Mouse (Mus musculus) neural tube, embryonic 11.5 days (tissue): ENCODE measurements around the gene Trim15. TPM values are rescaled to one million over a fixed set of nuclear protein-coding genes. Genes with fewer than 3 reads are reported as not detected.
"Not testable (repeated sequence)": the region's sequence is repeated elsewhere in the genome, so short reads cannot be mapped to it uniquely, and the experiment has no call there.

Experiments
- ATAC-seq: fragments of 200-750 bp; cut with Nextera tagmentation; 2 replicates; pipeline ENCODE4 v1.8.0; 2017; ENCODE audit warnings: moderate number of reproducible peaks, mild to moderate bottlenecking, moderate TSS enrichment, moderate library complexity; ENCODE audit not compliant: insufficient read depth, low FRiP score, low TSS enrichment
- DNase-seq: peaks from one replicate; pipeline ENCODE4 v3.0.0-alpha.2; 2015; ENCODE audit warnings: low spot score
- H3K27ac ChIP-seq: fragments of 300-500 bp; sonication (generic); 2 replicates; pipeline ENCODE4 v1.5.1; 2014; ENCODE audit warnings: low read depth, mild to moderate bottlenecking, low read length
- H3K27me3 ChIP-seq: fragments of 300-500 bp; sonication (generic); 2 replicates; pipeline ENCODE4 v1.6.1; 2014; ENCODE audit warnings: mild to moderate bottlenecking, low read length, mixed read lengths; ENCODE audit not compliant: control insufficient read depth, insufficient read depth
- H3K36me3 ChIP-seq: fragments of 300-500 bp; sonication (generic); 2 replicates; pipeline ENCODE4 v1.6.1; 2014; ENCODE audit warnings: mild to moderate bottlenecking, low read length, moderate library complexity, mixed read lengths; ENCODE audit not compliant: control insufficient read depth, insufficient read depth
- H3K4me1 ChIP-seq: fragments of 300-500 bp; sonication (generic); 2 replicates; pipeline ENCODE4 v1.6.1; 2014; ENCODE audit warnings: low read length, mixed read lengths; ENCODE audit not compliant: control insufficient read depth, insufficient read depth
- H3K4me2 ChIP-seq: fragments of 300-500 bp; sonication (generic); 2 replicates; pipeline ENCODE4 v1.6.1; 2014; ENCODE audit warnings: low read depth, mild to moderate bottlenecking, moderate library complexity
- H3K4me3 ChIP-seq: fragments of 300-500 bp; sonication (generic); 2 replicates; pipeline ENCODE4 v1.5.1; 2014; ENCODE audit warnings: low read depth, low read length
- H3K9ac ChIP-seq: fragments of 300-500 bp; sonication (generic); 2 replicates; pipeline ENCODE4 v1.6.1; 2014; ENCODE audit warnings: mild to moderate bottlenecking, low read length
- H3K9me3 ChIP-seq: fragments of 300-500 bp; sonication (generic); 2 replicates; pipeline ENCODE4 v1.6.1; 2016; ENCODE audit warnings: low read length; ENCODE audit not compliant: control insufficient read depth
- WGBS: fragments of 180-500 bp; shearing (Covaris S2); extraction: QIAGEN DNeasy Blood & Tissue Kit; methylation state at CpG from one replicate; pipeline ENCODE4 v1.1.7; 2014; 5-methylcytosine and 5-hydroxymethylcytosine counted together
- polyA plus RNA-seq: library from polyadenylated mRNA; unstranded; fragments of >200 nt; fragmentation: Nextera tagmentation; extraction: Ambion mirVana; gene quantifications from 2 replicates; pipeline ENCODE4 v1.2.1, GENCODE M21; 2014

The Trim15 gene
- polyA plus RNA-seq, 1 experiment from 2014 or later: 0.42 TPM

DNA sequence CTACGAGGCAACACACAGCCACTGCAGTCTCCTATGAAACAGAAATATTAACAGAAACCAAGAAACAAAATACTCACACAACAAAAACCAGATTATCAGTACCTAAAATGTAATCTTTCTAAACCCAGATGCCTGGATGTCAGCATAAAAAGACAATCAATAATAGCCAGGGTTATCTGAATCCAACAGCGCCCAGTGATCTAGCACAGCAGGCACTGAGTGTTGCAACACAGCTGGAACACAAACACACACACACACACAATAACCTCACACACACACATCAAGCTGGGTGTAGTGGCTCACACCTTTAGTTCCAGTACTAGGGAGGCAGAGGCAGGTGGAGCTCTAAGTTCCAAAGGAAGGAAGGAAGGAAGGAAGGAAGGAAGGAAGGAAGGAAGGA is 38.5 kb downstream of the Trim15 start:
- Histone ChIP-seq H3K9ac (no peak overlapping the region), H3K4me1 (no peaks in the 10 kb centered on the region), H3K27me3 (no peaks in the 10 kb centered on the region), H3K27ac (no peak overlapping the region), H3K36me3 (no peaks in the 10 kb centered on the region), H3K4me3 (no peak overlapping the region), H3K9me3 (no peaks in the 10 kb centered on the region), H3K4me2 (no peak overlapping the region)
- DNase-seq (no peak), ATAC-seq (no peak)
- WGBS: 88% methylated on average over 2 of the region's 2 CpGs

- H3K4me3 ChIP-seq, H3K36me3 ChIP-seq, H3K9me3 ChIP-seq, H3K9ac ChIP-seq, ATAC-seq, H3K4me1 ChIP-seq, H3K27me3 ChIP-seq, H3K4me2 ChIP-seq, H3K27ac ChIP-seq: not testable (repeated sequence)
- DNase-seq: peak; percentile 46
- 22% methylated on average over 5 of the region's 5 CpGs for WGBS
Observed at GRCm38 (mm10) chr17:36826002-36826401, 41.0 kb downstream of the Trim15 start.

DNA sequence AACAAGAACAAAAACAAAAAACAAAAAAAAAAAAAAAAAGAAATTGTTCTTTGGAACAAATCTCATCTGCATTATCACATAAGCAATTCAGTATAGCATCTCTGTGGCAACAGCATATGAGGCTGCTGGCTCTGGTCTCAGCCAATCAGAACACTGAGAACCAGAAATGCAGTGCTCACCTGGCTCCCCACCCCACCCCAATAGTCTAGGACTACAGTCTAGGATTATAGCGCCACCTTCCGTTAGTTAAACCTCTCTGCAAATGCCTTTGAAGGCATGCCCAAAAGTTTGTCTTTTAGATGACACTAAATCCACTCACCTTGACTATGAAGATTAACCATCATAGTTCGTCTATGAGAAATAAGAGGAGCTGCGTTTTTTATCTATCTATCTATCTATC is 41.5 kb downstream of the Trim15 start:
- no peaks in the 10 kb centered on the region for H3K9me3 ChIP-seq
- no peak overlapping the region for H3K4me3 ChIP-seq
- H3K36me3 ChIP-seq: no peaks in the 10 kb centered on the region
- WGBS: 29% methylated on average over 4 of the region's 4 CpGs
- no peak for DNase-seq
- no peaks in the 10 kb centered on the region for H3K27me3 ChIP-seq
- H3K27ac ChIP-seq: no peak overlapping the region
- H3K4me1 ChIP-seq: no peaks in the 10 kb centered on the region
- no peak; the same call in 1 of the 2 replicates for ATAC-seq
- no peak overlapping the region for H3K4me2 ChIP-seq
- no peak overlapping the region for H3K9ac ChIP-seq

GRCm38 (mm10) chr17:36824005-36824404 is 43.0 kb downstream of the Trim15 start:
- H3K9ac ChIP-seq: no peak overlapping the region
- peak; percentile 41; the same call in 1 of the 2 replicates for ATAC-seq
- no peak overlapping the region for H3K4me2 ChIP-seq
- H3K27ac ChIP-seq: no peak overlapping the region
- H3K27me3 ChIP-seq: no peaks in the 10 kb centered on the region
- H3K9me3 ChIP-seq: no peaks in the 10 kb centered on the region
- H3K36me3 ChIP-seq: no peaks in the 10 kb centered on the region
- peak; percentile 64 for DNase-seq
- H3K4me1 ChIP-seq: no peaks in the 10 kb centered on the region
- no peak overlapping the region for H3K4me3 ChIP-seq

DNA sequence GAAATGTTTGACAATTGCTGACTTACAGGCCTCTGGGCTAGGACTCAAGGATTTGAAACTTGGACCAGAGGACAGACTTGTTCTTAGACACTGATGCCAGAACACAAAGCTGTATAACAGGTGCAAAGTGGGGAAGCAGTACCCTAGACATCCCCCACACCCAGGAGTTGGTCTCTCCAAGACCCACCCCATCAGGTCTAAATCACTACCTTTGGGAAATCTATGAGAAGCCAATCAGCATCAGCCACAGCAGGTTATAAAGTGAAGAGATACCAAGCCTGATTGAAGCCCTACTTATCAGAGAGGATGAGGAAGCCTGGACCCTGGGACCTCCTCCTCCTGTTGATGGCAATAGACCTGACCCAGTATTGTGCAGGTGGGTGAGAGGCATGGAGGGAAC is 55.1 kb downstream of the Trim15 start, which contains the start of gene H2-M10.6:
H2-M10.6 (plus strand) TSS at position 301 of the 400 bp plus-strand sequence.
- no peaks in the 10 kb centered on the region for H3K9me3 ChIP-seq
- no peak within 1 kb of the TSS for H3K4me3 ChIP-seq
- ATAC-seq: no peak
- no peaks in the 10 kb centered on the region for H3K27me3 ChIP-seq
- no peak within 1 kb of the TSS for H3K4me2 ChIP-seq
- H3K9ac ChIP-seq: no peak within 1 kb of the TSS
- H3K36me3 ChIP-seq: no peaks in the 10 kb centered on the region
- H3K4me1 ChIP-seq: no peaks in the 10 kb centered on the region
- no peak for DNase-seq
- H3K27ac ChIP-seq: no peak within 1 kb of the TSS

Other genes with a start within 250 kb of the Trim15 start
- not detected in 2 replicates for gene H2-M9, start 224.5 kb downstream of the Trim15 start, polyA plus RNA-seq
- gene H2-M1, start 195.0 kb downstream of the Trim15 start, polyA plus RNA-seq: not detected in 2 replicates
- not detected in 2 replicates for gene H2-M10.5, start 94.3 kb downstream of the Trim15 start, polyA plus RNA-seq
- not detected in 2 replicates for gene H2-M10.6, start 55.0 kb downstream of the Trim15 start, polyA plus RNA-seq
- 33.7 and 37.5 TPM in 2 replicates for gene Trim26, start 30.1 kb downstream of the Trim15 start, polyA plus RNA-seq
- gene Trim10, start 2.4 kb upstream of the Trim15 start, polyA plus RNA-seq: 5.7 and 7.5 TPM in 2 replicates
- gene Trim40, start 22.9 kb upstream of the Trim15 start, polyA plus RNA-seq: not detected in 2 replicates
- not detected in 2 replicates for gene Trim31, start 30.9 kb upstream of the Trim15 start, polyA plus RNA-seq
- 0.93 and 1.1 TPM in 2 replicates for gene Rnf39, start 75.7 kb upstream of the Trim15 start, polyA plus RNA-seq
- gene Ppp1r11, start 84.5 kb upstream of the Trim15 start, polyA plus RNA-seq: 151 and 162 TPM in 2 replicates
- gene Znrd1, start 91.3 kb upstream of the Trim15 start, polyA plus RNA-seq: 84.7 and 90.2 TPM in 2 replicates
- gene Znrd1as, start 91.4 kb upstream of the Trim15 start, polyA plus RNA-seq: 7.8 and 8.1 TPM in 2 replicates
- not detected in 2 replicates for gene 2410137M14Rik, start 114.0 kb upstream of the Trim15 start, polyA plus RNA-seq
- 0.59 and 1.1 TPM in 2 replicates for gene H2-M5, start 122.3 kb upstream of the Trim15 start, polyA plus RNA-seq
- 128 and 135 TPM in 2 replicates for gene Zfp57, start 134.0 kb upstream of the Trim15 start, polyA plus RNA-seq
- gene Mog, start 156.2 kb upstream of the Trim15 start, polyA plus RNA-seq: 0.23 and 0.40 TPM in 2 replicates
- 21.3 and 22.7 TPM in 2 replicates for gene Gabbr1, start 178.8 kb upstream of the Trim15 start, polyA plus RNA-seq
- not detected in 2 replicates for gene Olfr90, start 221.3 kb upstream of the Trim15 start, polyA plus RNA-seq
- not detected in 2 replicates for gene Olfr91, start 231.1 kb upstream of the Trim15 start, polyA plus RNA-seq